Mouse (Mus musculus): ENCODE measurements at regions not wholly inside any gene's neighbourhood (a gene's known extent, or its start where the extent isn't known, plus 50 kb on each side); places are given as distances from the start of the nearest gene placed in this dataset.

GRCm38 (mm10) chr4:131415453-131415852, 422.6 kb downstream of the Ptpru start:
- TF ChIP-seq CTCF (IDR thresholded peaks at IDR 0.05; ENCODE audit: control insufficient read depth, insufficient read depth, low read length) (no peak), POLR2A (IDR thresholded peaks at IDR 0.05; ENCODE audit: borderline replicate concordance, control insufficient read depth, low read depth, low read length) (no peak)

Data from bone marrow, adult 2 months (tissue).